Mouse (Mus musculus) MN1 (cell line): ENCODE measurements around the gene Slc37a4.
"Not testable (repeated sequence)": the region's sequence is repeated elsewhere in the genome, so short reads cannot be mapped to it uniquely, and the experiment has no call there.

Source experiments
- DNase-seq: peaks from one replicate; pipeline ENCODE4 v3.0.0-alpha.2; 2016; ENCODE audit warnings: low spot score

Slc37a4 gene

GRCm38 (mm10) chr9:44440961-44441360, 44.3 kb downstream of the Slc37a4 start, which contains the start of gene Foxr1:
Gene Foxr1 (minus strand): TSS chr9:44441136.
- DNase-seq = no peak

- not testable (repeated sequence) for DNase-seq
Measured at GRCm38 (mm10) chr9:44444402-44445025, 47.9 kb downstream of the Slc37a4 start.

GRCm38 (mm10) chr9:44450387-44450786, 53.7 kb downstream of the Slc37a4 start:
- DNase-seq = no peak
